Mouse (Mus musculus) testis, adult 2 months (tissue): Measurements from ENCODE around the gene Coa4.

Experiments
- CTCF ChIP-seq: fragments of 200-500 bp; IDR thresholded peaks from 2 replicates; pipeline ENCODE4 v1.5.1; 2012; ENCODE audit warnings: low read depth, mild to moderate bottlenecking, inconsistent platforms, low read length, moderate library complexity; ENCODE audit not compliant: control insufficient read depth, insufficient read depth, insufficient replicate concordance
- POLR2A ChIP-seq: fragments of 200-500 bp; IDR thresholded peaks from 2 replicates; pipeline ENCODE4 v1.6.1; 2012; ENCODE audit warnings: low read depth, mild to moderate bottlenecking, inconsistent platforms, low read length, moderate library complexity; ENCODE audit not compliant: control insufficient read depth

DNA sequence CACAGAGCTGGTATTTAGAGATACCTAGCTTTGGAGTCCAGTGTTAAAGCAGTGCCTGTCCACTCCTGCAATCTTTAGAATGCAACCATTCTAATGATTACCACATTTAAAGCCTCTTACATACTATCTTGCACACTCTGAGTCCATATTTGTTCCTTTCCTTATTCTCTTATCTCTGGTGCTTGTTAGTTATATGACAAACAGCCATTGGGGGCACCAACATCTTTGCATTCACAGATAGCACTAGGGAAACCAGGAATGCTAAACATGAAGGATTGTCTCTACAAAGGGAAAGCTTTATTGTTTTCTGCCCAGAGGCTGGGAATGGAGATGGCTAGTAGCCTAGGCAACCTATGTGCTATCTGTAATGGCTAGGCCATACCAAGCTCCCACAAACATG lies 33.0 kb downstream of the Coa4 start:
- no peak for TF ChIP-seq CTCF
- TF ChIP-seq POLR2A, result no peak
